Mouse (Mus musculus): ENCODE results near the gene Atp5j. TPM values are rescaled to one million over a fixed set of nuclear protein-coding genes. Genes with fewer than 3 reads are reported as not detected.

The Atp5j gene
- 1,404 and 1,433 TPM in 2 replicates for polyA plus RNA-seq (2015; fragmentation: Nextera tagmentation; extraction: Ambion mirVana)

DNA sequence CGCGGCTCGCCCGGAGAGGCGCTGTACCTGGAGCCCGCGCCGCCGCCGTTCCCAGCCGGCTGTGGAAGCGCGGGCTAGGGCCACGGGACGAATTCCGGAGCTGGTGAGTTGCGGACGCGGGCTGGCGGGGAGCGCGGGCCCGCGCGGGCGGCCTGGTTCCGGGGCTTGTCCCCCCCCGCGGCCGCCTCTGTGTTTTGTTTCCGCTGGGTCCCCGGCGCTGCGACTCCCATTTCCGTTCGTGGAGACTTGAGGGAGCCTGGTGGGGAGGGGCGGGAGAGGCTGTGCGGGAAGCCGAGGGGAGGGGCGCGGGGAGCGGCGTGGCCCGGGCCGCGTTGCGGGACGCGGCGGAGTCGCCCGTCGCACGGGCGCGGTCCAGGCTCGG, at the start of gene Atp5j:
Gene Atp5j (minus strand): TSS at position 185 of the 382 bp plus-strand sequence.

GRCm38 (mm10) chr16:84834745-84835440, 532 bp downstream of the Atp5j start, which contains the start of gene Gabpa:
Gabpa (plus strand) TSS chr16:84834925.

Other genes with a start within 250 kb of the Atp5j start
- 47.5 and 73.4 TPM in 2 replicates for gene Mrpl39, start 99.9 kb downstream of the Atp5j start, polyA plus RNA-seq (2015; fragmentation: Nextera tagmentation; extraction: Ambion mirVana)
- gene Jam2, start 61.5 kb downstream of the Atp5j start, polyA plus RNA-seq (2015; fragmentation: Nextera tagmentation; extraction: Ambion mirVana), result 9.6 and 10.7 TPM in 2 replicates
- gene Gabpa, start 700 bp downstream of the Atp5j start, polyA plus RNA-seq (2015; fragmentation: Nextera tagmentation; extraction: Ambion mirVana), result 11.5 and 14.2 TPM in 2 replicates